Mouse (Mus musculus): Measurements from ENCODE around the gene Lgr5.

Gene Lgr5

GRCm38 (mm10) chr10:115413496-115413895 lies 174.1 kb downstream of the Lgr5 start:
- no peak for DNase-seq

- DNase-seq, result no peak
Observed at GRCm38 (mm10) chr10:115406393-115406792, 181.2 kb downstream of the Lgr5 start.
